Mouse (Mus musculus) hindbrain, embryonic 14.5 days (tissue): ENCODE measurements at regions not wholly inside any gene's neighbourhood (a gene's known extent, or its start where the extent isn't known, plus 50 kb on each side); places are given as distances from the start of the nearest gene placed in this dataset.

Source experiments
- ATAC-seq: fragments of 200-750 bp; cut with Nextera tagmentation; 2 replicates; pipeline ENCODE4 v1.8.0; 2017; ENCODE audit warnings: moderate number of reproducible peaks, mild to moderate bottlenecking, moderate TSS enrichment, moderate library complexity; ENCODE audit not compliant: low FRiP score
- DNase-seq: peaks from one replicate; pipeline ENCODE4 v3.0.0-alpha.2; 2015; ENCODE audit warnings: low spot score
- H3K27ac ChIP-seq: fragments of 300-500 bp; sonication (generic); 2 replicates; pipeline ENCODE4 v1.5.1; 2014; ENCODE audit warnings: mild to moderate bottlenecking, moderate library complexity
- H3K27me3 ChIP-seq: fragments of 300-500 bp; sonication (generic); 2 replicates; pipeline ENCODE4 v1.6.1; 2014; ENCODE audit warnings: mild to moderate bottlenecking, low read length, mixed read lengths; ENCODE audit not compliant: control insufficient read depth, insufficient read depth
- H3K36me3 ChIP-seq: fragments of 300-500 bp; sonication (generic); replicated peaks from 2 replicates; pipeline ENCODE4 v1.6.1; 2014; ENCODE audit not compliant: control insufficient read depth, insufficient read depth
- H3K4me1 ChIP-seq: fragments of 300-500 bp; sonication (generic); replicated peaks from 2 replicates; pipeline ENCODE4 v1.6.1; 2014; ENCODE audit warnings: antibody characterized with exemption, low read length, mixed read lengths; ENCODE audit not compliant: control insufficient read depth, insufficient read depth
- H3K4me2 ChIP-seq: fragments of 300-500 bp; sonication (generic); replicated peaks from 2 replicates; pipeline ENCODE4 v1.6.1; 2014; ENCODE audit warnings: mild to moderate bottlenecking, moderate library complexity
- H3K4me3 ChIP-seq: fragments of 300-500 bp; sonication (generic); replicated peaks from 2 replicates; pipeline ENCODE4 v1.5.1; 2014; ENCODE audit warnings: mild to moderate bottlenecking, low read length
- H3K9ac ChIP-seq: fragments of 300-500 bp; sonication (generic); 2 replicates; pipeline ENCODE4 v1.6.1; 2014
- H3K9me3 ChIP-seq: fragments of 300-500 bp; sonication (generic); 2 replicates; pipeline ENCODE4 v1.6.1; 2016; ENCODE audit warnings: low read length; ENCODE audit not compliant: control insufficient read depth
- WGBS: fragments of 180-500 bp; shearing (Covaris S2); extraction: QIAGEN DNeasy Blood & Tissue Kit; methylation state at CpG from one replicate; pipeline ENCODE4 v1.1.7; 2014; 5-methylcytosine and 5-hydroxymethylcytosine counted together

- H3K9ac ChIP-seq, result no peak overlapping the region
- ATAC-seq, result no peak
- H3K4me3 ChIP-seq, result no peak overlapping the region
- H3K4me2 ChIP-seq, result no peak overlapping the region
- no peak overlapping the region for H3K27ac ChIP-seq
- no peaks in the 10 kb centered on the region for H3K36me3 ChIP-seq
- H3K27me3 ChIP-seq, result no peaks in the 10 kb centered on the region
- 85% methylated on average over 2 of the region's 2 CpGs for WGBS
- no peaks in the 10 kb centered on the region for H3K9me3 ChIP-seq
- DNase-seq, result no peak
- H3K4me1 ChIP-seq, result no peaks in the 10 kb centered on the region
Measured at GRCm38 (mm10) chr16:5439717-5440116, 183.9 kb upstream of the Eef2kmt start.

- Histone ChIP-seq H3K4me1 (no peaks in the 10 kb centered on the region), H3K9me3 (no peaks in the 10 kb centered on the region), H3K27ac (no peak overlapping the region), H3K9ac (no peak overlapping the region), H3K4me3 (no peak overlapping the region), H3K4me2 (no peak overlapping the region), H3K27me3 (no peaks in the 10 kb centered on the region), H3K36me3 (no peaks in the 10 kb centered on the region)
- ATAC-seq (no peak), DNase-seq (no peak)
- 88% methylated on average over 2 of the region's 2 CpGs for WGBS
Measured at GRCm38 (mm10) chr16:5438405-5438804, 182.6 kb upstream of the Eef2kmt start.

GRCm38 (mm10) chr16:5431689-5432088 lies 175.9 kb upstream of the Eef2kmt start:
- H3K4me2 ChIP-seq, result no peak overlapping the region
- WGBS, result 84% methylated on average over 5 of the region's 5 CpGs
- no peaks in the 10 kb centered on the region for H3K9me3 ChIP-seq
- H3K9ac ChIP-seq, result no peak overlapping the region
- no peaks in the 10 kb centered on the region for H3K4me1 ChIP-seq
- DNase-seq (no peak), ATAC-seq (no peak)
- H3K27ac ChIP-seq, result no peak overlapping the region
- H3K4me3 ChIP-seq, result no peak overlapping the region
- H3K27me3 ChIP-seq, result no peaks in the 10 kb centered on the region
- no peaks in the 10 kb centered on the region for H3K36me3 ChIP-seq

GRCm38 (mm10) chr16:5431111-5431510 lies 175.3 kb upstream of the Eef2kmt start:
- H3K9me3 ChIP-seq, result no peaks in the 10 kb centered on the region
- no peak overlapping the region for H3K9ac ChIP-seq
- no peak overlapping the region for H3K27ac ChIP-seq
- no peaks in the 10 kb centered on the region for H3K27me3 ChIP-seq
- H3K36me3 ChIP-seq, result no peaks in the 10 kb centered on the region
- no peaks in the 10 kb centered on the region for H3K4me1 ChIP-seq
- ATAC-seq, result no peak
- WGBS, result 89% methylated on average over 3 of the region's 3 CpGs
- H3K4me2 ChIP-seq, result no peak overlapping the region
- DNase-seq, result no peak
- no peak overlapping the region for H3K4me3 ChIP-seq

GRCm38 (mm10) chr16:5429466-5429865 lies 173.7 kb upstream of the Eef2kmt start:
- H3K36me3 ChIP-seq, result no peaks in the 10 kb centered on the region
- H3K9me3 ChIP-seq, result no peaks in the 10 kb centered on the region
- no peak for ATAC-seq
- no peak overlapping the region for H3K27ac ChIP-seq
- no peak overlapping the region for H3K9ac ChIP-seq
- H3K4me1 ChIP-seq, result no peaks in the 10 kb centered on the region
- no peaks in the 10 kb centered on the region for H3K27me3 ChIP-seq
- no peak overlapping the region for H3K4me2 ChIP-seq
- 74% methylated on average over 2 of the region's 2 CpGs for WGBS
- no peak for DNase-seq
- no peak overlapping the region for H3K4me3 ChIP-seq

- ATAC-seq, result no peak
- Histone ChIP-seq H3K36me3 (no peaks in the 10 kb centered on the region), H3K9me3 (no peaks in the 10 kb centered on the region), H3K27me3 (no peaks in the 10 kb centered on the region), H3K9ac (no peak overlapping the region), H3K27ac (no peak overlapping the region), H3K4me1 (no peaks in the 10 kb centered on the region), H3K4me3 (no peak overlapping the region), H3K4me2 (no peak overlapping the region)
- 90% methylated on average over 2 of the region's 2 CpGs for WGBS
- no peak for DNase-seq
Measured at GRCm38 (mm10) chr16:5425908-5426307, 170.1 kb upstream of the Eef2kmt start.

GRCm38 (mm10) chr16:5422041-5422440 lies 166.3 kb upstream of the Eef2kmt start:
- 75% methylated on average over 6 of the region's 6 CpGs for WGBS
- Histone ChIP-seq H3K27ac (no peak overlapping the region), H3K4me1 (no peaks in the 10 kb centered on the region), H3K36me3 (no peaks in the 10 kb centered on the region), H3K9ac (no peak overlapping the region), H3K4me3 (no peak overlapping the region), H3K4me2 (no peak overlapping the region), H3K27me3 (no peaks in the 10 kb centered on the region), H3K9me3 (no peaks in the 10 kb centered on the region)
- DNase-seq (no peak), ATAC-seq (no peak)

GRCm38 (mm10) chr16:5421591-5421990 lies 165.8 kb upstream of the Eef2kmt start:
- H3K9me3 ChIP-seq, result no peaks in the 10 kb centered on the region
- 85% methylated on average over 5 of the region's 5 CpGs for WGBS
- no peak for ATAC-seq

GRCm38 (mm10) chr16:5419467-5419866 lies 163.7 kb upstream of the Eef2kmt start:
- no peak for ATAC-seq
- WGBS, result 80% methylated on average over 3 of the region's 3 CpGs

More at GRCm38 (mm10) chr16:5421591-5421990, 165.8 kb upstream of the Eef2kmt start:
- DNase-seq, result no peak
- Histone ChIP-seq H3K4me3 (no peak overlapping the region), H3K27me3 (no peaks in the 10 kb centered on the region), H3K9ac (no peak overlapping the region), H3K4me1 (no peaks in the 10 kb centered on the region), H3K4me2 (no peak overlapping the region), H3K27ac (no peak overlapping the region), H3K36me3 (no peaks in the 10 kb centered on the region)

GRCm38 (mm10) chr16:5418462-5419197 lies 162.8 kb upstream of the Eef2kmt start:
- no peaks in the 10 kb centered on the region for H3K9me3 ChIP-seq
- H3K27me3 ChIP-seq, result no peaks in the 10 kb centered on the region
- H3K36me3 ChIP-seq, result no peaks in the 10 kb centered on the region
- no peak overlapping the region for H3K9ac ChIP-seq
- H3K4me2 ChIP-seq, result no peak overlapping the region
- peak; percentile 68 for DNase-seq
- no peak for ATAC-seq
- H3K27ac ChIP-seq, result no peak overlapping the region
- no peaks in the 10 kb centered on the region for H3K4me1 ChIP-seq
- 60% methylated on average over 4 of the region's 4 CpGs for WGBS
- H3K4me3 ChIP-seq, result no peak overlapping the region

More at GRCm38 (mm10) chr16:5419467-5419866, 163.7 kb upstream of the Eef2kmt start:
- Histone ChIP-seq H3K27ac (no peak overlapping the region), H3K27me3 (no peaks in the 10 kb centered on the region), H3K4me2 (no peak overlapping the region), H3K4me1 (no peaks in the 10 kb centered on the region), H3K9ac (no peak overlapping the region), H3K9me3 (no peaks in the 10 kb centered on the region), H3K36me3 (no peaks in the 10 kb centered on the region), H3K4me3 (no peak overlapping the region)
- no peak for DNase-seq
